Mouse (Mus musculus) midbrain, embryonic 15.5 days (tissue): ENCODE data around the gene Galr2. TPM values are rescaled to one million over a fixed set of nuclear protein-coding genes. Genes with fewer than 3 reads are reported as not detected.

Experiments used
- ATAC-seq: fragments of 200-750 bp; cut with Nextera tagmentation; replicated peaks from 2 replicates; pipeline ENCODE4 v1.8.0; 2017; ENCODE audit warnings: moderate TSS enrichment
- H3K27ac ChIP-seq: fragments of 300-500 bp; sonication (generic); 2 replicates; pipeline ENCODE4 v1.5.1; 2015; ENCODE audit warnings: mild to moderate bottlenecking, inconsistent platforms
- H3K27me3 ChIP-seq: fragments of 300-500 bp; sonication (generic); replicated peaks from 2 replicates; pipeline ENCODE4 v1.6.1; 2015; ENCODE audit warnings: inconsistent platforms
- H3K36me3 ChIP-seq: fragments of 300-500 bp; sonication (generic); replicated peaks from 2 replicates; pipeline ENCODE4 v1.6.1; 2015; ENCODE audit warnings: inconsistent platforms
- H3K4me1 ChIP-seq: fragments of 300-500 bp; sonication (generic); 2 replicates; pipeline ENCODE4 v1.6.1; 2015; ENCODE audit warnings: inconsistent platforms
- H3K4me2 ChIP-seq: fragments of 300-500 bp; sonication (generic); 2 replicates; pipeline ENCODE4 v1.6.1; 2015; ENCODE audit warnings: inconsistent platforms, mild to moderate bottlenecking, moderate library complexity
- H3K4me3 ChIP-seq: fragments of 300-500 bp; sonication (generic); 2 replicates; pipeline ENCODE4 v1.5.1; 2015; ENCODE audit warnings: mild to moderate bottlenecking, inconsistent platforms
- H3K9ac ChIP-seq: fragments of 300-500 bp; sonication (generic); 2 replicates; pipeline ENCODE4 v1.6.1; 2015; ENCODE audit warnings: mild to moderate bottlenecking, inconsistent platforms
- H3K9me3 ChIP-seq: fragments of 300-500 bp; sonication (generic); 2 replicates; pipeline ENCODE4 v1.6.1; 2016; ENCODE audit warnings: inconsistent platforms
- WGBS: fragments of 180-500 bp; shearing (Covaris S2); methylation state at CpG from one replicate; pipeline ENCODE4 v1.1.7; 2015; ENCODE audit warnings: mixed read lengths; 5-methylcytosine and 5-hydroxymethylcytosine counted together
- polyA plus RNA-seq: library from polyadenylated mRNA; unstranded; fragments of >200 nt; fragmentation: Nextera tagmentation; extraction: Ambion mirVana; gene quantifications from 2 replicates; pipeline ENCODE4 v1.2.1, GENCODE M21; 2015

The Galr2 gene
- 0.45 and 0.57 TPM in 2 replicates for polyA plus RNA-seq

DNA sequence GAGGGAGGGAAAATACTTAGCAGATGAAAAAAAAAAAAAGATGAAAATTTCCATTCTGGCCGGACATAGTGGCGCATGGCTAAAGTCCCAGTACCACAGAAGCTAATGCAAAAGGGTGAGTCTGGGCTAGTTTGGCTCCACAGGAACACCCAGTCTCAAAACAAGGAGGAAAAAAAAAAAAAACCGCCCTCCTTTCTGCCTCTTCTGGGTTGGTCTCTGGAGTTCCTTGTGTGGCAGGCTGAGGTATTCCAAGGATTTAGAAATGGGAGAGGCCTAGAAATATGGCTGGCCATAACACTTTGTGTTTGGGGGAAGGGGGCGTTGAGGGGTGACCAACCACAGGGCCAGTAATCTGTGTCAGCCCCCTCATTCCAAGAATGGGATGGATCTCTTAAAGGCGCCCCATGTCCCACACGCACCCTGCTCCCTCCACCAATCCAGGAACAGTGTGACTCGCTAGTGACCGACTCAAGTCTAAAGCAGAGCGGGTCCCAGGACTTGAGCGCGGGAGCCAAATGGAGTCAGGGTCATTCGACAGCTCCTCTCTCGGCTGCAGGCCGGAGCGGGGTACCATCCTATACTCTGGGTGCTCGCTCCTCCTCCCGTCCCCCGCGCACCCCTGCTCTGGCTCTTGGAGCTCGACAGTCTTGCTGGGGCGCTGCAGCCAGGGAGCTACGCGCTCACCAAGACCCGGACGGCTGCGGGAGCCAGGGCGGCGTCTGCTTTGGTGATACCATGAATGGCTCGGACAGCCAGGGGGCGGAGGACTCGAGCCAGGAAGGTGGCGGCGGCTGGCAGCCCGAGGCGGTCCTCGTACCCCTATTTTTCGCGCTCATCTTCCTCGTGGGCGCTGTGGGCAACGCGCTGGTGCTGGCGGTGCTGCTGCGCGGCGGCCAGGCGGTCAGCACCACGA, at the start of gene Galr2:
Gene Galr2, plus strand, starts transcription at position 189 of the 913 bp plus-strand sequence.
- no peak for ATAC-seq
- Histone ChIP-seq H3K27me3 (peaks cover 56% of the 10 kb centered on the region), H3K4me3 (peak within 1 kb of the TSS; percentile 35), H3K9ac (peak within 1 kb of the TSS; percentile 1; the same call in 1 of the 2 replicates), H3K9me3 (no peaks in the 10 kb centered on the region), H3K36me3 (no peaks in the 10 kb centered on the region), H3K4me1 (peaks cover 22% of the 10 kb centered on the region), H3K27ac (no peak within 1 kb of the TSS), H3K4me2 (peak within 1 kb of the TSS; percentile 52)
- 6% methylated on average over 48 of the region's 48 CpGs for WGBS

DNA sequence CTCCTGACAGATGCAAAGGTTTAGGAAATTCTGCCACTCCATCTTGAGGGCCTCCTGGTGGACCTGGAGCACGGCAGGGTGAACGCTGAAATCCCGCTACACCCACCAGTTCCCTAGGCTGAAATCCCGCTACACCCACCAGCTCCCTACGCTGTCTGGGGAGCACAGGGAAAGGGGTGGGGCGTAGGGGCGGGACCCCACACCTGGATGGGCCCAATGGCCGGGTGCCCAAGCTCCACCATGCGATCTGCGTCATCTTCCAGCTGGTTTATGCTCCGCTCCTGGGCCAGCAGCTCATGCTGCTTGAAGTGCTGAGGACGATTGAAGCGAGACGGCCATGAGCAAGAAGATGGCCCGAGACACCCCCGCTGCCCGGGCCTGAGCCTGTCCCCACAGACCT, 48.3 kb upstream of the Galr2 start:
- H3K4me2 ChIP-seq, result peak overlapping the region; percentile 19
- no peak for ATAC-seq
- 32% methylated on average over 17 of the region's 17 CpGs for WGBS

DNA sequence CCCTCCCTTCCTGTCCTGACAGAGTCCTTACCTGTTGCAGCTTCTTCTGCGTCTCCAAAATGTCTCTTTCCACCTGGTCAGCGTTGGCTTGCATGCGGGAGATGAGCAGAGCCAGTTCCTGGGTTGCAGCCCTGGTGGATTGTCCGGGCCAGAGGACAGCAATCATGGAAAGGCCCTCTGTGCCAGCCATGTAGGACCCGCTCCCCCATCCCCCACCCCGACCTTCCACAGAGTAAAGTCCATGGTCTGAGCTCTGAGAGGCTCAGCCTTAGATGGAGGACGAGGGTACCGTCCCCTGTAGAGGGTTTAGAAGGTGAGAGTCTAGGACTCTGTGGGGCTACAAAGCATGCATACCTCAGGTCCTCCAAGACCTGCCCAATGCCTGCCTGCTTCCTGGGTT, 45.8 kb upstream of the Galr2 start:
- Histone ChIP-seq H3K27me3 (peaks cover 18% of the 10 kb centered on the region; the same call in 1 of the 2 replicates), H3K9ac (no peak overlapping the region), H3K9me3 (no peaks in the 10 kb centered on the region), H3K4me3 (no peak overlapping the region), H3K36me3 (no peaks in the 10 kb centered on the region), H3K4me1 (peaks cover 2% of the 10 kb centered on the region; the same call in 1 of the 2 replicates), H3K27ac (no peak overlapping the region), H3K4me2 (no peak overlapping the region)
- no peak for ATAC-seq
- WGBS, result 89% methylated on average over 8 of the region's 8 CpGs

More for the DNA sequence above, 48.3 kb upstream of the Galr2 start:
- H3K4me1 ChIP-seq, result no peaks in the 10 kb centered on the region; the same call in 1 of the 2 replicates
- 0 out of 2 replicates have a peak overlapping the region, but pooled peaks have one; percentile 6 for H3K9ac ChIP-seq
- H3K36me3 ChIP-seq, result no peaks in the 10 kb centered on the region
- H3K4me3 ChIP-seq, result peak overlapping the region; percentile 11; the same call in 1 of the 2 replicates
- H3K27ac ChIP-seq, result no peak overlapping the region
- no peaks in the 10 kb centered on the region for H3K9me3 ChIP-seq
- H3K27me3 ChIP-seq, result peaks cover 4% of the 10 kb centered on the region; the same call in 1 of the 2 replicates

DNA sequence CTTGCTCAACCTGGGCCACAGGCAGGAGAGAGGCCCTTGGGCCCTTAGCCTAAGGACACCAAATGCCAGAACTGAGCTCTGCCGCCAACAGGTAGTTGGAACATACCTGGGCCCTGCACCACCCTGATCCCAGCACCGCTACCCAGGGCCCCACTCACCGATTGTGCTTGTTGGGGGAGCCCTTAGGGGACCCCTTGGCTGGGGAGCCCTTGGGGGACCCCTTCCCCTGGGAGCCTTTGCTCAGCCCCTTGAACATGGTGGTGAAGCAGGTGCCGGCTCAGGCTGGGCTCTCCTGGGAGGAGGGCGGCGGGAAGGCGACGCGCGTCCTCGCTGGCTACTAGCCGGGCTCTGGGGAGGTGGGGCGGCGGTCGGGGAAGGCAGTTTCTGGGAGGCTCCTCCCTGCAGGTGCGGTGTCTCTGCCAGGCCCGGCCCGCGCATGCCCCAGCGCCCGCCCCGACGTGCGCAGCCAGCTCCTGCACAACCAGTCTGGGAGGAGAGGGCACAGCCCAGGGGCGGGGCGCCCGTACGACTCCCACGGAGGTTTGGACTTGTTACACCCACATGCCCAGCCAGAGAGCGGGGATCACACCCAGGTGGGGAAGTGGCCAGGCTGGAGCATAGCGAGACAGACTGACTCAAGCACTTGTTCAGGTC, 42.9 kb upstream of the Galr2 start, which contains the start of gene Evpl:
Gene Evpl, minus strand, starts transcription at position 336 of the 654 bp plus-strand sequence.
- no peaks in the 10 kb centered on the region for H3K9me3 ChIP-seq
- peaks cover 18% of the 10 kb centered on the region; the same call in 1 of the 2 replicates for H3K27me3 ChIP-seq
- no peak within 1 kb of the TSS for H3K9ac ChIP-seq
- no peak for ATAC-seq
- 11% methylated on average over 30 of the region's 31 CpGs for WGBS
- H3K4me1 ChIP-seq, result 0 out of 2 replicates have a peak, but pooled peaks cover 2% of the 10 kb centered on the region
- no peak within 1 kb of the TSS for H3K4me2 ChIP-seq
- no peak within 1 kb of the TSS for H3K27ac ChIP-seq
- H3K36me3 ChIP-seq, result no peaks in the 10 kb centered on the region
- no peak within 1 kb of the TSS for H3K4me3 ChIP-seq

DNA sequence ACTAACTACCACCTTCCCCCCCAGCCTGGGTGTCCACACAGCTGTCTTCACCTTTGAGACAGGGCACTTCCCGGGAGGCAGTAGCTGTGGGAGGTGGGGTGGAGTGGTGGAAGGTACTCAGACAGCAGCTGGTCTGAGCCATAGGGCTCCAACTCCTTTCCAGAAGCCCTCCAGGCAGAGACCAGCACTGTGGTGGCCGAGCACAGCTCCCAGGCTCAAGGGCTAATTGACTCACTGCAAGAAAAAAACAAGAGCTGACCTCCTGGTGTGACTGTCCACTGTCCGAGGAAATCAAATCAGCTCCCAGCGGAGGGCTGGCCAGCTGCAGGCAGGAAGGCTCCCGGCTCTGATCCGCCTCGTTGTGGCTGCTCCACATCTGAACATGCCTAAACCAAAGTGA, 40.9 kb upstream of the Galr2 start:
- H3K4me2 ChIP-seq, result no peak overlapping the region
- 0 out of 2 replicates have a peak, but pooled peaks cover 2% of the 10 kb centered on the region for H3K4me1 ChIP-seq
- 12% methylated on average over 7 of the region's 7 CpGs for WGBS
- peaks cover 18% of the 10 kb centered on the region; the same call in 1 of the 2 replicates for H3K27me3 ChIP-seq
- H3K9ac ChIP-seq, result no peak overlapping the region
- H3K9me3 ChIP-seq, result no peaks in the 10 kb centered on the region
- ATAC-seq, result no peak
- 0 out of 2 replicates have a peak, but pooled peaks cover 2% of the 10 kb centered on the region for H3K36me3 ChIP-seq
- H3K27ac ChIP-seq, result no peak overlapping the region
- no peak overlapping the region for H3K4me3 ChIP-seq

DNA sequence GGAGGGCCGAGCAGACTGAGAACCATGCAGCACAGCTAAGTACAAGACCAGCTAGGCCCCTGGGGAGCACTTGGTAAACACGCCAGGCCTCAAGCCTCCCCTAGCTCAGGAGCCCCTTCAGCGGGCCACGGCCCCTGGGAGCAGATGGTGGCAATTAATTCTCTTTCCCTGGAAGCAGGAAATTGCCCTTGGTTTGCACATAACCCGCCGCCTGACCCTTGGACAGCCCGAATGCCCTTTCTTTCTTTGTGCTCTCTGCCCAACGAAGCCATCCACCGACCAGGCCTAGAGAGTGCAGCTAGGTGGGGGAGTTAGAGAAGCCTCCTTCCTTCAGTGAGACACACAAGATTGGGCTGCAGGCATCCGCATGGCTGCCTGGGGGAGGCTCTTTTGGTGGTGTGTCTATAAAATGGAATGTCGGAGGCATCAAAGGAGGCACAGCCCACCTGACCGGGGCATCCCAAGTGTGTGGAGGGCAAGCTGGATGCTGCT, 38.9 kb upstream of the Galr2 start:
- Histone ChIP-seq H3K4me1 (0 out of 2 replicates have a peak, but pooled peaks cover 2% of the 10 kb centered on the region), H3K9ac (no peak overlapping the region), H3K36me3 (peaks cover 19% of the 10 kb centered on the region), H3K27me3 (peaks cover 16% of the 10 kb centered on the region; the same call in 1 of the 2 replicates), H3K4me2 (no peak overlapping the region), H3K9me3 (no peaks in the 10 kb centered on the region), H3K4me3 (no peak overlapping the region), H3K27ac (no peak overlapping the region)
- no peak for ATAC-seq
- WGBS, result 52% methylated on average over 12 of the region's 12 CpGs

DNA sequence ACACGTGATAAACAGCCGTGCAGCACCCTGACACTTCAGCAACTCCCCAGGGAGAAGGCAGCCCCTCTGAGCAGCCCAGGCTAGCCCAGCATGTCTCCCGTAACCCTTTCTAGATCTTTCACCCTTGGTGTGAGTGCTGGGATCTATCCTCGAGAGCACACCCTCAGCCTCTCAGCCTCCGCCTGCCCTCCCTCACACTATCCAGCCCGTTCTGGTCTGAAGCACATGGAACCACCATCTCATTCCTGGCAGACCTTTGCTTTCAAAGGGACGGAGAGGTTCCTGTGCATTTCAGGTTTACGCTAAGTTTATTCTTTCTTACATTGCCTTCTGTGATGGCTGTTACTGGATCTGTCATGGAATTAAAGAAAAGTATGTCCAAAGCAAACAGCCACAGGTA, 36.2 kb upstream of the Galr2 start:
- no peak for ATAC-seq
- Histone ChIP-seq H3K9me3 (no peaks in the 10 kb centered on the region), H3K4me3 (no peak overlapping the region), H3K4me2 (no peak overlapping the region), H3K9ac (no peak overlapping the region), H3K27ac (no peak overlapping the region), H3K36me3 (peaks cover 46% of the 10 kb centered on the region), H3K4me1 (no peaks in the 10 kb centered on the region), H3K27me3 (no peaks in the 10 kb centered on the region)
- 94% methylated on average over 8 of the region's 8 CpGs for WGBS

DNA sequence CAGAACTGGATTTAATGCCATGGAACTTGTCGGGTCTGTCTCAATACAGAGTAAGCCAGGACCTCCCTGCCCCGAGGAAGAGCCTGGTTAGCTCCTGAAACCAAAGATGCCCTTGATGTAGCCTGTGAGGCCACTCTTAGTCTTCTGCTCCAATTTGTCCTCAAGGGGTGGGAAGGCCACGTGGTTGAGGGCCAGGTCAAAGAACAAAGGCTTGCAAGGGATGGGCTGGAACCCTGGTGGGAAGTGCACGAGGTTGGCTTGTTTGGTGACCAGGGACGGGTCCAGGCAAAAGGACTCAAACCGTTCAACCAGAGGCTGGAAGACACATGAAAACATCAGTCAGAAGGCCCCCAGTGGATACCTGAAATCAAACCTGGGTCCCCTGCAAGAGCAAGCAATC, 35.1 kb upstream of the Galr2 start:
- Histone ChIP-seq H3K27me3 (no peaks in the 10 kb centered on the region), H3K27ac (no peak overlapping the region), H3K9me3 (no peaks in the 10 kb centered on the region), H3K36me3 (peaks cover 56% of the 10 kb centered on the region), H3K4me2 (no peak overlapping the region), H3K9ac (no peak overlapping the region), H3K4me1 (no peaks in the 10 kb centered on the region), H3K4me3 (no peak overlapping the region)
- 76% methylated on average over 6 of the region's 6 CpGs for WGBS
- ATAC-seq, result no peak

DNA sequence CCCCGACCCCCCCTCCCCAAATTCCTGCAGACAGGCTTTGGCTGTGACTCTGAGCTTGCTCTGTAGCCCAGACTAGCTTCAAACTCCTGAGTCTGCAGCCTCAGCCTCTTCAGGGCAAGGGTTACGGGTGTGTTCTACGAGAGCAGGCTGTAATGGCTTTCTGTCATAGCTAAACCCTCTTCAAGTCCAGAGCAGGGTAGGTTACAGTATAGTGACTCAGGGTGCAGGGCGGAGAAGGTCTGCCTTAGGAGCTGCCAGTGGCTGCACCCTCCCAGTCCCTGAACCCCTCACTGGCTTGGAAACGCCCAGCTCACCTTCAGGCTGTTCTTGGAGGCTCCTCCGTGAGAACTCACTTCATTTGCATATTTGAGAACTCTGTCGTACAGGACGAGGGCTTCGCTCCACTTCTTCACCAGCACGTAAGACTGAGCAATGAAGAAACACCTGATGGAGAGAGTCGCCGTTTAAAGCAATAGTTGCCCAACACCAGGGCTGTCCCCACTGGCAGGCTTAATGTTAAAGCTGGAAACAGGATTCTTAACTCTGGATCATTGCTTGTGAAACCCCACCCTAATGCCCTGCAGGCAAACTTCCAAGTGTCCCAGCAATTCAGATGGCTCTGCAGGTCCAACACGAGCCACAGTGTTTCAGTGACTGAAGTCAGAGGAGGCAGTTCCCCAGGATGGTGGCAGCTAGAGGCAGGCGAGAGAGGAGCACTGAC, 33.1 kb upstream of the Galr2 start:
- Histone ChIP-seq H3K9ac (no peak overlapping the region), H3K27me3 (no peaks in the 10 kb centered on the region), H3K4me1 (no peaks in the 10 kb centered on the region), H3K4me2 (no peak overlapping the region), H3K36me3 (peaks cover 75% of the 10 kb centered on the region), H3K9me3 (no peaks in the 10 kb centered on the region), H3K27ac (no peak overlapping the region), H3K4me3 (no peak overlapping the region)
- no peak for ATAC-seq
- 87% methylated on average over 14 of the region's 14 CpGs for WGBS

DNA sequence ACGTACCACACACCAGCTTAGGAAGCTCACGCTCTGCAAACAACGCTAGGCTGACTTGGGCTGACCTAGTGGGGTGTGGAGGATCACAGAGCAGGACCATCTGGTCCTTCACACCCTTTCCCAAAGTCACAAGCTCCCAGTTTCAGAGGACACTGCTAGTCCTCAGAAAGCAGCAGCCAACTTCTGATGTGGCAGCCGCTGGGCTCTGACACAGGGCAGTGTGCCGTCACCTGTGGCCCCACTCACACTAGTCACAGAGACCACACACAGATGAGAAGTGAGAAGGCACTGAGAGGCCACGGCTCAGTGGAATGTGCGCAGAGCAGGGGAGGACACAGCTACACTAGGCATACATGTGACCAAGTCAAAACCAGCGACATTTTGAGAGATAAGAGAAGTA, 29.8 kb upstream of the Galr2 start:
- Histone ChIP-seq H3K4me3 (no peak overlapping the region), H3K27me3 (no peaks in the 10 kb centered on the region), H3K36me3 (peaks cover 73% of the 10 kb centered on the region), H3K4me2 (no peak overlapping the region), H3K9me3 (no peaks in the 10 kb centered on the region), H3K4me1 (no peaks in the 10 kb centered on the region), H3K9ac (no peak overlapping the region), H3K27ac (no peak overlapping the region)
- ATAC-seq, result no peak
- 94% methylated on average over 8 of the region's 8 CpGs for WGBS

DNA sequence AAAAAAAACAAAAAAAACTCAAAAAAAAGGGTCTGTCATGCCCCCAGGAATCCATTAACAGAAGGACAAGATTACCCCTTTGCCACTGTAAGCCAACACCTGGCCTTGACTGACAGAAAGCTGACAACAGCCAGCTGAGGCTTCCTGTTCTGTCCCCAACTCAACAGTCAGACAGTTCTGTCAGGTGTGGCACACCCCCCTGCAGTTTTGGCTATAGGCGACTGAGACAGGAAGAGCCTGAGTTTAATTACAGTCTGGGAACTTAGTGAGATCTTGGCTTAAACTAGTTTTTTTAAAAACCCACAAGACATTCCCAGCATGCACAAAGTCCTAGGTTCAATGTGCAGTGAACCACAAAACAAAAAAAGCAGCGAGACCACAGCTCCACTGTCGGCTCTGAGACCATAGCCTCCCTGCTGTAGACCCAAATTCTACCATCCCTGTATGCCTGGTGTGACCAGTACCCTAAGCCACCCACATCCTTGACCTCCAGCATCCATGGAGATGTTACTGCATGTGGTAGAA, 27.6 kb upstream of the Galr2 start:
- Histone ChIP-seq H3K4me1 (no peaks in the 10 kb centered on the region), H3K27ac (no peak overlapping the region), H3K9me3 (no peaks in the 10 kb centered on the region), H3K4me3 (no peak overlapping the region), H3K27me3 (no peaks in the 10 kb centered on the region), H3K4me2 (no peak overlapping the region), H3K9ac (no peak overlapping the region), H3K36me3 (peaks cover 57% of the 10 kb centered on the region)
- no peak for ATAC-seq
- WGBS, result 86% methylated on average over 3 of the region's 3 CpGs
